9 mouse cellular contexts compared by ENCODE assay signal in genomic region chr8:119496848-119497247, GRCm38 (mm10). TPM values are rescaled to one million over a fixed set of nuclear protein-coding genes. Genes with fewer than 3 reads are reported as not detected.
DNase-seq lines count a peak whose midpoint lies in the region; TF ChIP-seq lines count a peak whose summit lies in the region.
"Had no signal": no experiment of that assay in that cellular context is flagged by ENCODE, and none has a peak within 500 bp of the region (broad histone marks: within the 10 kb centered on the region; RNA-seq: fewer than 3 reads in every experiment).

No protein-coding gene starts in this region.

- no peak overlapping the region for H3K9ac ChIP-seq in heart, adult 2 months (ENCODE audit: low read depth, low read length)

- DNase-seq in heart, adult 2 months = peak; percentile 34 to 57
- DNase-seq in heart, adult 11 months = no peak
- DNase-seq in B cell, adult 2 months = peak; percentile 80 to 84
- DNase-seq in adrenal gland, adult 18-20 months (ENCODE audit: low spot score in 2 of 2) = peak; percentile 65 to 69
- peak; percentile 32 to 65 for DNase-seq in heart, postnatal 10 days
- peak; percentile 36 to 39 for DNase-seq in layer of hippocampus, postnatal 36 days
- DNase-seq in spleen, postnatal 10 days (ENCODE audit: low spot score in 2 of 2) = peak; percentile 29 to 71
- no peak for DNase-seq in cerebellum, adult 9-10 months

- no peak overlapping the region for H3K27ac ChIP-seq in heart, adult 2 months

- WGBS in heart, adult 2 months = 40% methylated on average over 6 of the region's 6 CpGs

- peak; percentile 45; the same call in 1 of the 2 replicates for TF ChIP-seq EP300 in heart, adult 2 months (IDR thresholded peaks at IDR 0.05; ENCODE audit: insufficient read depth, low read depth, low read length)

- no peak overlapping the region for H3K4me3 ChIP-seq in heart, adult 2 months

- no peak for TF ChIP-seq POLR2A in heart, adult 2 months (IDR thresholded peaks at IDR 0.05; ENCODE audit: insufficient read depth, low read depth, low read length)

- H3K79me2 ChIP-seq in heart, adult 2 months (replicated peaks; ENCODE audit: control insufficient read depth, insufficient read depth, low read length) = no peaks in the 10 kb centered on the region

- 0 out of 2 replicates have a peak, but pooled peaks cover 3% of the 10 kb centered on the region for H3K27me3 ChIP-seq in heart, adult 2 months (ENCODE audit: control insufficient read depth, insufficient read depth, low read length)

- H3K4me1 ChIP-seq in heart, adult 2 months (ENCODE audit: control insufficient read depth, insufficient read depth, low read length) = no peaks in the 10 kb centered on the region

- H3K36me3 ChIP-seq in heart, adult 2 months (ENCODE audit: control insufficient read depth, insufficient read depth, low read length) = no peaks in the 10 kb centered on the region

- peak; percentile 86 for TF ChIP-seq CTCF in heart, adult 2 months (IDR thresholded peaks at IDR 0.05)

- intact Hi-C loops in heart, adult 2 months (cut with DNase I) = loop anchor here (1.0 to 2.0 kb wide), 2 partner anchors 54 to 85 kb away; no protein-coding TSS in a partner anchor
- intact Hi-C loops in heart, postnatal 10 days (cut with DNase I) = loop anchor here (1.0 to 2.0 kb wide), 2 partner anchors 56 to 85 kb away; no protein-coding TSS in a partner anchor

RNA-seq across cellular contexts. Expression of gene Slc38a8, which starts 4.7 kb away (rescaled TPM):
- total RNA-seq in heart, adult 2 months (2021) = not detected
- 0.12 TPM in 1 of 2 replicates, not detected in the other for polyA plus RNA-seq in heart, adult 2 months (2012; rRNA removed)
- total RNA-seq in adrenal gland, adult 18-20 months (2021) = not detected
- total RNA-seq in heart, postnatal 10 days (2021) = not detected
- total RNA-seq in layer of hippocampus, postnatal 36 days (2021) = not detected
- polyA plus RNA-seq: heart, embryonic 16.5 days had no signal

RNA-seq across cellular contexts. Expression of gene Necab2, which starts 50.3 kb away (rescaled TPM):
- total RNA-seq in heart, adult 2 months (2021) = not detected
- not detected in 2 replicates for polyA plus RNA-seq in heart, adult 2 months (2012; rRNA removed)
- 1 to 10 TPM; 6.2 to 8.6 TPM for total RNA-seq in adrenal gland, adult 18-20 months (2021)
- total RNA-seq in heart, postnatal 10 days (2021) = not detected
- 100 to 1,000 TPM in 1 of 2 experiments, 10 to 100 TPM in 1; 94.4 to 116 TPM for total RNA-seq in layer of hippocampus, postnatal 36 days (2021)

Comparison
In these comparisons a context has a peak if more than half of its experiments do, and no peak if none do; other contexts are left out.
1. DNase-seq: peak in heart, adult 2 months (2 of 2), B cell, adult 2 months (2 of 2), adrenal gland, adult 18-20 months (2 of 2), heart, postnatal 10 days (2 of 2), layer of hippocampus, postnatal 36 days (2 of 2) and spleen, postnatal 10 days (2 of 2); none in heart, adult 11 months (single experiment) and cerebellum, adult 9-10 months (single experiment).
2. RNA of gene Necab2, which starts 50.3 kb away (total RNA-seq): 94.4 to 116 TPM in layer of hippocampus, postnatal 36 days; 6.2 to 8.6 TPM in adrenal gland, adult 18-20 months, not detected in heart, postnatal 10 days and not detected in heart, adult 2 months; every median in the first group is over 4 times any median in the second.